Mouse (Mus musculus): ENCODE results near the gene Btbd6.
A peak's percentile ranks its signal among the peaks of the same experiment; 100 is the strongest.

DNA sequence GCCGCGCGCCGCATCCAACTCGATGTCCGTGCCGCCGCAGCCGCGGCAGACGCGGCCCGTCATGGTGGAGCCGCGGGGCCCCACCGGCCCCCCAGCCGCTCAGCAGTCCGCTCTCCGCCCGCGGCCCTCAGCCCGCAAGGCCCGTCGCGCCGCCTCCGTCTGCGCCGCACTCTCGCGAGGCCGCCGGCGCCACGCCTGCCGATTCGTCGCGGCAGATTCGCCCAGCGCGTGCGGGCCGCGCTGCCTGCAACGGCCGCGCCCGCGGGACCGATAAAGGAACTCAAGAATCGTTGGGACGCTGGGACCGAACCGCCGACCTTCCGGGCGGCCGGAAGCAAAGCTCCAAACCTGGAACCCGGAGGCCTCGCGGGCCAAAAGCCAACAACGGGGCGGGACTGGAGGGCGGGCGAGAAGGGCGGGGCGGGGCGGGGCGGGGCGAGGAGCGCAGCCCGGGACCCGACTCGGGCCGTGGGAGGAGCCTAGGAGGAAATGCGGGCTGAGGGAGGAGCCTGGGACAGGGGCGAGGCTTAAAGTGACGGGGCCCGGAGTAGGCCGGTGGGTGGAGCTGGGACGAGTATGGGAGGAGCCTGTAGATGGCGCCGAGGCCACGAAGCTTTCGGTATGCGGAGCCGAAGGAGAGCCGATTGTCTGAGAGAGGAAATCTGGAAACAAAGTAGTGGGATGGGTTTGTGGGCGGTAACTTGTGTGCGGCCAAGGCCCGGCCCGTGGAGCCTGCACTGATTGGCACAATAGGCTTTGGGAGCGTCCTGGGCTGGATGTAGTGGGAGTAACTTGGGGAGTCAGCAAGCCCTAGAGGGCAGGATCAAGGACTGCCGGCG is 24.2 kb downstream of the Btbd6 start, which contains the start of gene Brf1:
- TF ChIP-seq POLR2A (IDR thresholded peaks at IDR 0.05; ENCODE audit: borderline replicate concordance, insufficient read depth, low read length) (peak; percentile 69; the same call in 1 of the 2 replicates), CTCF (IDR thresholded peaks at IDR 0.05; ENCODE audit: borderline replicate concordance, insufficient read depth, low read depth, low read length) (no peak)

Measured in cerebellum, adult 2 months (tissue).